Mouse (Mus musculus) cerebellum, adult 2 months (tissue): ENCODE results near the gene Serpine3.

Experiments used
- CTCF ChIP-seq: fragments of 200-500 bp; IDR thresholded peaks from 2 replicates; pipeline ENCODE4 v1.5.1; 2011; ENCODE audit warnings: low read depth, mild to moderate bottlenecking, control low read depth, low read length, moderate library complexity, borderline replicate concordance; ENCODE audit not compliant: insufficient read depth
- POLR2A ChIP-seq: fragments of 200-500 bp; IDR thresholded peaks from 2 replicates; pipeline ENCODE4 v1.6.1; 2011; ENCODE audit warnings: low read length, control low read depth, borderline replicate concordance; ENCODE audit not compliant: insufficient read depth

GRCm38 (mm10) chr14:62637436-62638344 lies 25.8 kb upstream of the Serpine3 start:
- no peak for TF ChIP-seq CTCF
- no peak for TF ChIP-seq POLR2A
